7 mouse cellular contexts compared by ENCODE assay signal in genomic region chr13:40886643-40887381, GRCm38 (mm10). TPM values are rescaled to one million over a fixed set of nuclear protein-coding genes. Genes with fewer than 3 reads are reported as not detected.
DNase-seq lines count a peak whose midpoint lies in the region; ATAC-seq and TF ChIP-seq lines count a peak whose summit lies in the region.

No protein-coding gene starts in this region.

- under 1% methylated on average over 22 of the region's 22 CpGs for WGBS in heart, embryonic 12.5 days
- WGBS in limb, embryonic 11.5 days = under 1% methylated on average over 22 of the region's 22 CpGs
- WGBS in midbrain, embryonic 15.5 days = under 1% methylated on average over 22 of the region's 22 CpGs

- H3K4me1 ChIP-seq in heart, embryonic 12.5 days (replicated peaks) = peaks cover 19% of the 10 kb centered on the region
- 0 out of 2 replicates have a peak, but pooled peaks cover 2% of the 10 kb centered on the region for H3K4me1 ChIP-seq in limb, embryonic 11.5 days (ENCODE audit: control insufficient read depth, insufficient read depth, low read length)
- peaks cover 12% of the 10 kb centered on the region; the same call in 1 of the 2 replicates for H3K4me1 ChIP-seq in midbrain, embryonic 15.5 days

- no peak for ATAC-seq in heart, embryonic 12.5 days (ENCODE audit: insufficient number of reproducible peaks, low FRiP score)
- 0 out of 2 replicates have a peak, but pooled peaks have one; percentile 44 for ATAC-seq in limb, embryonic 11.5 days (ENCODE audit: insufficient number of reproducible peaks, low FRiP score, low TSS enrichment, low read depth)
- peak; percentile 71 for ATAC-seq in midbrain, embryonic 15.5 days (replicated peaks)

- DNase-seq in ES-CJ7 (ENCODE audit: low read depth, low spot score) = peak; percentile 89
- peak; percentile 67 for DNase-seq in brain, embryonic 14.5 days (ENCODE audit: low read depth)
- DNase-seq in limb, embryonic 11.5 days (ENCODE audit: low spot score) = peak; percentile 59
- DNase-seq in yolk sac, embryonic 10.5 days (ENCODE audit: low spot score) = no peak
- DNase-seq in cerebellum, adult 9-10 months = no peak

- peak overlapping the region; percentile 80 for H3K4me2 ChIP-seq in heart, embryonic 12.5 days
- peak overlapping the region; percentile 57 for H3K4me2 ChIP-seq in limb, embryonic 11.5 days (ENCODE audit: low read depth, severe bottlenecking)
- peak overlapping the region; percentile 48 for H3K4me2 ChIP-seq in midbrain, embryonic 15.5 days

- H3K27ac ChIP-seq in heart, embryonic 12.5 days (ENCODE audit: poor library complexity, severe bottlenecking) = no peak overlapping the region
- H3K27ac ChIP-seq in limb, embryonic 11.5 days (replicated peaks; ENCODE audit: low read depth, low read length) = no peak overlapping the region
- H3K27ac ChIP-seq in midbrain, embryonic 15.5 days = no peak overlapping the region

- peak overlapping the region; percentile 46 for H3K4me3 ChIP-seq in heart, embryonic 12.5 days
- H3K4me3 ChIP-seq in limb, embryonic 11.5 days (ENCODE audit: low read depth, low read length) = peak overlapping the region; percentile 33
- peak overlapping the region; percentile 34 for H3K4me3 ChIP-seq in midbrain, embryonic 15.5 days

- TF ChIP-seq POLR2A in brain, embryonic 14.5 days (IDR thresholded peaks at IDR 0.05; ENCODE audit: borderline replicate concordance, extremely low read depth, insufficient read depth, insufficient read length, poor library complexity, severe bottlenecking) = peak; percentile 15; the same call in 1 of the 2 replicates

- H3K9ac ChIP-seq in heart, embryonic 12.5 days = peak overlapping the region; percentile 65
- peak overlapping the region; percentile 66 for H3K9ac ChIP-seq in limb, embryonic 11.5 days (ENCODE audit: low read length)
- H3K9ac ChIP-seq in midbrain, embryonic 15.5 days = peak overlapping the region; percentile 29; the same call in 1 of the 2 replicates

- H3K27me3 ChIP-seq in heart, embryonic 12.5 days (replicated peaks) = no peaks in the 10 kb centered on the region
- H3K27me3 ChIP-seq in limb, embryonic 11.5 days (ENCODE audit: control insufficient read depth, insufficient read depth, low read length) = no peaks in the 10 kb centered on the region
- no peaks in the 10 kb centered on the region for H3K27me3 ChIP-seq in midbrain, embryonic 15.5 days (replicated peaks)

- no peaks in the 10 kb centered on the region for H3K9me3 ChIP-seq in heart, embryonic 12.5 days (replicated peaks)
- H3K9me3 ChIP-seq in limb, embryonic 11.5 days (ENCODE audit: control insufficient read depth, low read length) = no peaks in the 10 kb centered on the region
- H3K9me3 ChIP-seq in midbrain, embryonic 15.5 days = no peaks in the 10 kb centered on the region

- TF ChIP-seq CTCF in brain, embryonic 14.5 days (IDR thresholded peaks at IDR 0.05; ENCODE audit: borderline replicate concordance, extremely low read depth, insufficient read depth, insufficient read length) = no peak

- no peaks in the 10 kb centered on the region for H3K36me3 ChIP-seq in heart, embryonic 12.5 days
- H3K36me3 ChIP-seq in limb, embryonic 11.5 days (ENCODE audit: control insufficient read depth, insufficient read depth, low read length) = no peaks in the 10 kb centered on the region
- no peaks in the 10 kb centered on the region for H3K36me3 ChIP-seq in midbrain, embryonic 15.5 days (replicated peaks)

RNA-seq across cellular contexts. Expression of gene Gcnt2, which starts 27.3 kb away (rescaled TPM):
- polyA plus RNA-seq in brain, embryonic 14.5 days (2012; rRNA removed) = 2.0 and 4.2 TPM in 2 replicates
- 3.7 and 3.9 TPM in 2 replicates for polyA plus RNA-seq in heart, embryonic 12.5 days (2016; fragmentation: Nextera tagmentation; extraction: Ambion mirVana)
- polyA plus RNA-seq in limb, embryonic 11.5 days (2014; fragmentation: Nextera tagmentation; extraction: Ambion mirVana) = 2.3 and 2.4 TPM in 2 replicates
- polyA plus RNA-seq in midbrain, embryonic 15.5 days (2015; fragmentation: Nextera tagmentation; extraction: Ambion mirVana) = 3.6 and 3.7 TPM in 2 replicates

Comparison
In these comparisons a context has a peak if more than half of its experiments do, and no peak if none do; other contexts are left out.
1. DNase-seq: peak in ES-CJ7 (single experiment), brain, embryonic 14.5 days (single experiment) and limb, embryonic 11.5 days (single experiment); none in yolk sac, embryonic 10.5 days (single experiment) and cerebellum, adult 9-10 months (single experiment).
2. Peak in every context shown above with its lines, with median percentiles within 50 percentile points of each other: H3K4me2 ChIP-seq, H3K4me3 ChIP-seq and H3K9ac ChIP-seq.